Mouse (Mus musculus) E14TG2a.4 (cell line): ENCODE measurements around the gene Defb43.

Experiments
- H3K27me3 ChIP-seq: 2 replicates; pipeline ENCODE4 v1.6.1; 2014; ENCODE audit warnings: low read length, control low read depth; ENCODE audit not compliant: insufficient read depth
- H3K36me3 ChIP-seq: 2 replicates; pipeline ENCODE4 v1.6.1; 2014; ENCODE audit warnings: low read length, control low read depth; ENCODE audit not compliant: insufficient read depth
- H3K4me1 ChIP-seq: replicated peaks from 2 replicates; pipeline ENCODE4 v1.6.1; 2014; ENCODE audit warnings: low read depth, low read length, control low read depth
- H3K4me3 ChIP-seq: replicated peaks from 2 replicates; pipeline ENCODE4 v1.5.1; 2014; ENCODE audit warnings: mild to moderate bottlenecking, low read length
- H3K9me3 ChIP-seq: 2 replicates; pipeline ENCODE4 v1.6.1; 2014; ENCODE audit warnings: low read length, control low read depth
- CTCF ChIP-seq: conservative IDR thresholded peaks from 2 replicates; pipeline ENCODE4 v1.5.1; 2014; ENCODE audit warnings: low read length
- NANOG ChIP-seq: IDR thresholded peaks from 2 replicates; pipeline ENCODE4 v1.6.1; 2014; ENCODE audit warnings: borderline replicate concordance, low read length, mixed read lengths
- POU5F1 ChIP-seq: IDR thresholded peaks from 2 replicates; pipeline ENCODE4 v1.6.1; 2014; ENCODE audit warnings: low read length, borderline replicate concordance

Gene Defb43

GRCm38 (mm10) chr14:63011471-63011870, at the start of gene Defb43:
Gene Defb43, plus strand, starts transcription at chr14:63011771.
- Histone ChIP-seq H3K9me3 (peaks cover 9% of the 10 kb centered on the region), H3K27me3 (no peaks in the 10 kb centered on the region), H3K4me1 (no peaks in the 10 kb centered on the region), H3K4me3 (no peak within 1 kb of the TSS), H3K36me3 (no peaks in the 10 kb centered on the region)
- TF ChIP-seq CTCF (no peak), POU5F1 (no peak), NANOG (no peak)

- TF ChIP-seq CTCF (no peak), NANOG (no peak), POU5F1 (no peak)
- peaks cover under 1% of the 10 kb centered on the region; the same call in 1 of the 2 replicates for H3K36me3 ChIP-seq
- H3K27me3 ChIP-seq, result no peaks in the 10 kb centered on the region
- H3K4me1 ChIP-seq, result peaks cover 29% of the 10 kb centered on the region
- no peaks in the 10 kb centered on the region for H3K9me3 ChIP-seq
- H3K4me3 ChIP-seq, result no peak overlapping the region
These were observed 47.9 kb upstream of the Defb43 start for GRCm38 (mm10) chr14:62963632-62964031.

DNA sequence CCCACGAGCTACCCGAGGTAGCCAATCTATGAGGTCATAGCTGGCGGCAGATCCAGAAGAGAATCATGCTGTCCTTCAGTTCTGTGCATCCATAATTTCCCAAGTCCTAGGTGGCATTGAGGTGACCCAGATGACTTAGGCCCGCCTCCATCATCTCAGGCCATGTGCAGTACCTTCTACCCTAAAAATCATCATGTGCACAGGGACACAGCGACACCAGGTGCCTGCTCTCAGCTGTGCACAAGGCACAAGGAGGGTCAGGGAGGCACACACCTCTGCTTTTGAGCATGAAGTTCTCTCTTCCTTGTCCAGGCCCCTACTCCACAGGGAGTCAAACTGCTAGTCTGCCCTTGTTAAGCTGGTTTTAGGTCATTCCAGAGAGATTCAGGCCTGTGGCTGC, 46.2 kb upstream of the Defb43 start:
- peak overlapping the region; percentile 54 for H3K4me3 ChIP-seq
- TF ChIP-seq POU5F1 (no peak), NANOG (no peak), CTCF (no peak)
- peaks cover 29% of the 10 kb centered on the region for H3K4me1 ChIP-seq

GRCm38 (mm10) chr14:62965811-62966520, 45.6 kb upstream of the Defb43 start:
- Histone ChIP-seq H3K27me3 (no peaks in the 10 kb centered on the region), H3K4me1 (peaks cover 29% of the 10 kb centered on the region), H3K36me3 (no peaks in the 10 kb centered on the region), H3K4me3 (peak overlapping the region; percentile 54), H3K9me3 (no peaks in the 10 kb centered on the region)
- TF ChIP-seq CTCF (no peak), NANOG (no peak), POU5F1 (no peak)

More for the DNA sequence above, 46.2 kb upstream of the Defb43 start:
- H3K27me3 ChIP-seq, result no peaks in the 10 kb centered on the region
- no peaks in the 10 kb centered on the region for H3K36me3 ChIP-seq
- no peaks in the 10 kb centered on the region for H3K9me3 ChIP-seq

- Histone ChIP-seq H3K9me3 (no peaks in the 10 kb centered on the region), H3K4me1 (peaks cover 14% of the 10 kb centered on the region), H3K4me3 (no peak overlapping the region), H3K27me3 (no peaks in the 10 kb centered on the region), H3K36me3 (no peaks in the 10 kb centered on the region)
- TF ChIP-seq POU5F1 (no peak), CTCF (peak; percentile 82), NANOG (no peak)
These were observed 36.5 kb upstream of the Defb43 start for GRCm38 (mm10) chr14:62975046-62975445.

GRCm38 (mm10) chr14:62979815-62980214, 31.8 kb upstream of the Defb43 start:
- H3K9me3 ChIP-seq, result no peaks in the 10 kb centered on the region

GRCm38 (mm10) chr14:62984410-62984809, 27.2 kb upstream of the Defb43 start, which contains the start of gene Defb48:
Gene Defb48, minus strand, starts transcription at chr14:62984510.
- H3K36me3 ChIP-seq, result no peaks in the 10 kb centered on the region
- H3K4me1 ChIP-seq, result no peaks in the 10 kb centered on the region
- no peaks in the 10 kb centered on the region for H3K9me3 ChIP-seq
- TF ChIP-seq CTCF, result no peak
- TF ChIP-seq NANOG, result no peak
- TF ChIP-seq POU5F1, result no peak
- no peaks in the 10 kb centered on the region for H3K27me3 ChIP-seq
- no peak within 1 kb of the TSS for H3K4me3 ChIP-seq

More at GRCm38 (mm10) chr14:62979815-62980214, 31.8 kb upstream of the Defb43 start:
- H3K4me3 ChIP-seq, result no peak overlapping the region
- TF ChIP-seq NANOG, result no peak
- no peaks in the 10 kb centered on the region for H3K36me3 ChIP-seq
- no peaks in the 10 kb centered on the region for H3K27me3 ChIP-seq
- H3K4me1 ChIP-seq, result peaks cover 12% of the 10 kb centered on the region

DNA sequence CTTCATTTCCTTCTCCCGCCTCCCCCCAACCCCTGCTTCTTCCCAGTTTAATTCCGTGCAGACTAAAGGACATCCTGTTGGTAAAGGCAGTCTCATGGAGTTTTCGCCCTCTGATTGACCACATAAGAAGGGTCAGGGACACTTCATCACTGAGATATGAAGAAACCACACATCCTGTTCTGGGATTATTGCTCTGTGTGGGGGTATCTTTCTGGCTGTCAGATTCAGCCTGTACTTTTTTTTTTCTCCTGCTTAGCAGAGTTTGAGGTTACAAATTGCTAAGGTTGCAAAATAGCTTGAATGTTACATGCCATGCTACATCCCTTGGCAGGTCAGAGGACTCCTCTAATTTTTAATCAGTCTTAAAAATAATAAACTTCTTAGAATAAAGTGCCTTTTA, 20.3 kb upstream of the Defb43 start:
- Histone ChIP-seq H3K4me3 (no peak overlapping the region), H3K4me1 (no peaks in the 10 kb centered on the region), H3K9me3 (no peaks in the 10 kb centered on the region), H3K36me3 (no peaks in the 10 kb centered on the region), H3K27me3 (no peaks in the 10 kb centered on the region)
- TF ChIP-seq NANOG (no peak), CTCF (no peak), POU5F1 (no peak)

DNA sequence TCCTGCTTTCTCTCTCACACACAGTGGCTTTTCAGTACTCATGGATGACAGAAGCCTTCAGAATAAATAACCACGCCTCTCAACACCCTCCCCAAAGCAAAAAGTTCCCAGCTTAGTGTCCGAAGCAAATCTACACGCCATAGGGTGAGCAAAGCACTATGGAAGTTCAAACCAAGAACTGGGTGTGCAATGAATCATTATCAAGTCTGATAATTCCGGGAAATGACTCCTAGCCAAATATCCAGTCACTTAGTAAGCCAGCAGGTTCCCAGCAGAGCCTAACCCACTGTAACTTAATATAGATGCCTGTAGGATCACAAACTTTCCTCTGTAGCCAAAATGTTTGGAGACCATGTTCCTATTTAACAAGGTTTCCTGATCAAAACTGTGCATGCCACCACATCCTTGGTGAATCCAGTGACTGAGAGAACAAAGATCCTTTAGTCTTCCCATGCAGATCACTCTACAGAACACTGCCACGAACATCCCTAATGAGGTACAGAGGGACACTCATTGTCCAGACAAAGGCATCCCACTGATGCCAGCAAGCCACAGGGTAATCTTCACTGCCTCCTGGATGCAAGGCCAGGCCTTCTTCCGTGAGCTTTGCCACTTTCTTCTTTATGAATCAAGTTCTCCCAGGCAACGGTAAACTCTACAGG, 19.6 kb upstream of the Defb43 start:
- TF ChIP-seq CTCF (no peak), NANOG (no peak), POU5F1 (no peak)

More for the DNA sequence above, 19.6 kb upstream of the Defb43 start:
- Histone ChIP-seq H3K27me3 (no peaks in the 10 kb centered on the region), H3K4me3 (no peak overlapping the region), H3K36me3 (no peaks in the 10 kb centered on the region), H3K9me3 (no peaks in the 10 kb centered on the region), H3K4me1 (no peaks in the 10 kb centered on the region)
